Mouse (Mus musculus) heart, embryonic 16.5 days (tissue): ENCODE measurements around the gene Nrtn. TPM values are rescaled to one million over a fixed set of nuclear protein-coding genes. Genes with fewer than 3 reads are reported as not detected.

Source experiments
- ATAC-seq: fragments of 200-750 bp; cut with Nextera tagmentation; replicated peaks from 2 replicates; pipeline ENCODE4 v1.8.0; 2017; ENCODE audit warnings: moderate number of reproducible peaks; ENCODE audit not compliant: insufficient read depth, low FRiP score; ENCODE audit errors: extremely low read depth
- H3K27ac ChIP-seq: fragments of 300-500 bp; sonication (generic); 2 replicates; pipeline ENCODE4 v1.5.1; 2014; ENCODE audit warnings: mild to moderate bottlenecking, low read length, control low read depth, moderate library complexity
- H3K27me3 ChIP-seq: fragments of 300-500 bp; sonication (generic); 2 replicates; pipeline ENCODE4 v1.6.1; 2014; ENCODE audit warnings: low read length, mixed read lengths; ENCODE audit not compliant: control insufficient read depth, insufficient read depth
- H3K36me3 ChIP-seq: fragments of 300-500 bp; sonication (generic); 2 replicates; pipeline ENCODE4 v1.6.1; 2014; ENCODE audit not compliant: control insufficient read depth, insufficient read depth
- H3K4me1 ChIP-seq: fragments of 300-500 bp; sonication (generic); 2 replicates; pipeline ENCODE4 v1.6.1; 2014; ENCODE audit warnings: low read length, mixed read lengths; ENCODE audit not compliant: control insufficient read depth, insufficient read depth
- H3K4me2 ChIP-seq: fragments of 300-500 bp; sonication (generic); 2 replicates; pipeline ENCODE4 v1.6.1; 2014; ENCODE audit warnings: low read depth, mild to moderate bottlenecking, control low read depth, low read length
- H3K4me3 ChIP-seq: fragments of 300-500 bp; sonication (generic); 2 replicates; pipeline ENCODE4 v1.5.1; 2014; ENCODE audit warnings: mild to moderate bottlenecking, control low read depth, low read length
- H3K9ac ChIP-seq: fragments of 300-500 bp; sonication (generic); 2 replicates; pipeline ENCODE4 v1.6.1; 2014; ENCODE audit warnings: low read length, control low read depth
- H3K9me3 ChIP-seq: fragments of 300-500 bp; sonication (generic); replicated peaks from 2 replicates; pipeline ENCODE4 v1.6.1; 2016; ENCODE audit warnings: low read length; ENCODE audit not compliant: control insufficient read depth
- WGBS: fragments of 180-500 bp; shearing (Covaris S2); extraction: QIAGEN DNeasy Blood & Tissue Kit; methylation state at CpG from one replicate; pipeline ENCODE4 v1.1.7; 2014; 5-methylcytosine and 5-hydroxymethylcytosine counted together
- polyA plus RNA-seq: library from polyadenylated mRNA; unstranded; fragments of >200 nt; fragmentation: Nextera tagmentation; extraction: Ambion mirVana; gene quantifications from 2 replicates; pipeline ENCODE4 v1.2.1, GENCODE M21; 2015

Nrtn gene
- polyA plus RNA-seq, 1 experiment from 2014 or later: 23.9 TPM

DNA sequence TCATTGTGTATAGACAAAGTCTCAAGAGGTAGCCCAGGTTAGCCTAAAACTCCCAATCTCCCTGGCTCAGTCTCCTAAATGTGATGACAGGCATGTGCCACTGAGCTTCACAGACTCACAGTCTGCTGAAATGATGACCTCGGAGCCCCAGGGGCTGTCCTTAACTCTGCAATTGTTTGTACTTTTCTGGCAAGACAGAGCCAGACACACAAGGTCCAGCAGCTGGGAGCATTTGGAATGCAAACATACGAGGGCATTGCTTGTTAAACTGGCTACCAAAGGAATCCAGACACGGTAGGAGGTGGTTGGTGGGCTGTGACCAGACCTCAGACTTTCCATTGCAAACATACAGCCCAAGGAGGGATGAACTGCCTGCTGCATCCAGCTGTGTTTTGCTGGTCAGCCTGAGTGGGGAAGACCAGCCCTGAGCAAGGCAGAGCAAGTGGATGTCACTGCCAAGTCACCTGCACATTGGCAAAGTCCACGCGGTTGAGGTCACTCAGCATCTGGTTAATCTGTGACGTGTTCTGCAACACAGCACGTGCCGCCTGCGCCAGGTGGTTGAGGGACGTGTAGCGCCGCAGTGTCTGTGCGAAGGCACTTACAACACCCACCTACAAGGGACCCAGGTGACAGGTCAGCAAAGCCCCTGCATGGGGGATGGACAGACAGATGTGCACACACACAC lies 23.1 kb upstream of the Nrtn start:
- peaks cover 3% of the 10 kb centered on the region for H3K9me3 ChIP-seq
- WGBS: 79% methylated on average over 13 of the region's 13 CpGs
- peaks cover 13% of the 10 kb centered on the region for H3K4me1 ChIP-seq
- peaks cover 8% of the 10 kb centered on the region for H3K36me3 ChIP-seq
- no peaks in the 10 kb centered on the region for H3K27me3 ChIP-seq
- H3K9ac ChIP-seq: no peak overlapping the region
- no peak overlapping the region for H3K4me2 ChIP-seq
- H3K4me3 ChIP-seq: no peak overlapping the region
- peak overlapping the region; percentile 74; the same call in 1 of the 2 replicates for H3K27ac ChIP-seq
- no peak for ATAC-seq

DNA sequence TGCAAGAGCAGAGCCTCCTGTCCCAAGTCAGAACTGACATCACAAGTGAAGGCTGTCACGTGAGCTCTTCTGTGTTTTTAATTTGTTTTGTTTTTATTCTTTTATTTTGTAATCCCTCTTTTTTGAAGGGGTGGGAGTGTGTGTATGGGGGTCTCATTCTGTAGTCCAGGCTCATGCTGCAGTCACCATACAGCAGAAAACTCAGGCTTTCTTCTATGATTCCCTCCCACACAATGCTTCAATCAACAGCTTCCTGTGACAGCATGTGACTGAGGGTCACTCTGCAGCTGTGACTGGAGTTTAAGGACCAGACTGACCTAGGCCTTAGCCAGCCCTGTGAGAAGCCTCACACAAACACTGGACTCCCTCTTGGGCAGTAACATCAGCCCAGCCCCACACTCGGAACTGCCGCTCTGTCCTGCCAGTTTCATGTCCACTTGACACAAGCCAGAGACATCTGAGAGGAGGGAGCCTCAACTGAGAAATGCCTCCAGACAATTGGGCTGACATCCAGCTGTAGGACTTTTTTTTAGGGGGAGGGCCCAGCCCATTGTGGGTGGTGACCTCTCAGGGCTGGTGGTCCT lies 21.5 kb upstream of the Nrtn start:
- H3K36me3 ChIP-seq: peaks cover 6% of the 10 kb centered on the region
- peaks cover 13% of the 10 kb centered on the region for H3K4me1 ChIP-seq
- H3K4me3 ChIP-seq: no peak overlapping the region
- ATAC-seq: peak; percentile 80
- H3K9ac ChIP-seq: no peak overlapping the region
- no peak overlapping the region for H3K4me2 ChIP-seq
- peaks cover 3% of the 10 kb centered on the region for H3K9me3 ChIP-seq
- 38% methylated on average over 3 of the region's 3 CpGs for WGBS
- no peaks in the 10 kb centered on the region for H3K27me3 ChIP-seq
- peak overlapping the region; percentile 74 for H3K27ac ChIP-seq

DNA sequence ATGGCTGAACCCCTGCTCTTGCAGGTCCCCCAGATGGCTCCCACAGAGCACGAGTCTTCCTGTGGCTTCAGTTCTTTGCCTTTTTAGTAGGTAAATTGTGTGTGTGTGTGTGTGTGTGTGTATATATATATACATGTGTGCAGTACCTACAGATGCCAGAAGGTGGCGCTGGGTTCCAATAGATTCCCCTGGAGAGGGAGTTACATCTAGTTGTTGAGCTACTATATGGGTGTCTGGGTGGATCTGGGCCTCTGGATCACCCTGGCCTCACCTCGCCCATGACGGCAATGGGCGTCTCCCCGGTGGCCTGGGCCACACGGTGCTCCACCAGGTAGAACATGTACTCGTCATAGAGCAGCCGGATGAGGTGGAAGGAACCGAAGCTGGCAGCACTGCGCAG lies 20.2 kb upstream of the Nrtn start:
- Histone ChIP-seq H3K4me3 (no peak overlapping the region), H3K27me3 (no peaks in the 10 kb centered on the region), H3K4me2 (no peak overlapping the region), H3K27ac (no peak overlapping the region), H3K9me3 (peaks cover 3% of the 10 kb centered on the region), H3K9ac (no peak overlapping the region), H3K36me3 (peaks cover 6% of the 10 kb centered on the region), H3K4me1 (peaks cover 13% of the 10 kb centered on the region)
- ATAC-seq: no peak
- 91% methylated on average over 11 of the region's 11 CpGs for WGBS

DNA sequence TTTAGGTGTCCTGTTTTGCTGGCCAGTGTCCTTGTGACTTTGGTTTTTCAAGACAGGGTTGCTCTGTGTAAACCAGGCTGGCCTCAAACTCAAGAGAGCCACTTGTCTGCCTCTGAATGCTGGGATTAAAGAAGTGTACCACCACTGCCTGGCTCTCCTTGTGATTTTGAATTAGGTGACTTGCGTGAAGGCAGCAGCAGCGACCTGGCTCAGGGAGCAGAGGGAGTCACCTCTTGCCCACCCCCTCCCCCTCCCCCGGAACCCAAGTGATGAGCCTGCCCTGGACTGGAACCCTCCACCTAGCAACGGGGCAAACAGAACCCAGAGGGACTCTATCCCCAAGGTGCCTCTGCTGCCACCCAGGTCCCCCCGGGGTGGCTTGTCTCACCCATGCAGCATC lies 12.6 kb upstream of the Nrtn start, which contains the start of gene Prr22:
Gene Prr22 (plus strand): TSS at position 301 of the 400 bp plus-strand sequence.
- H3K27ac ChIP-seq: no peak within 1 kb of the TSS
- ATAC-seq: no peak
- H3K4me1 ChIP-seq: peaks cover 5% of the 10 kb centered on the region
- H3K4me3 ChIP-seq: no peak within 1 kb of the TSS
- no peak within 1 kb of the TSS for H3K4me2 ChIP-seq
- no peaks in the 10 kb centered on the region for H3K27me3 ChIP-seq
- no peak within 1 kb of the TSS for H3K9ac ChIP-seq
- peaks cover 30% of the 10 kb centered on the region for H3K36me3 ChIP-seq
- WGBS: 89% methylated on average over 5 of the region's 5 CpGs
- H3K9me3 ChIP-seq: no peaks in the 10 kb centered on the region

DNA sequence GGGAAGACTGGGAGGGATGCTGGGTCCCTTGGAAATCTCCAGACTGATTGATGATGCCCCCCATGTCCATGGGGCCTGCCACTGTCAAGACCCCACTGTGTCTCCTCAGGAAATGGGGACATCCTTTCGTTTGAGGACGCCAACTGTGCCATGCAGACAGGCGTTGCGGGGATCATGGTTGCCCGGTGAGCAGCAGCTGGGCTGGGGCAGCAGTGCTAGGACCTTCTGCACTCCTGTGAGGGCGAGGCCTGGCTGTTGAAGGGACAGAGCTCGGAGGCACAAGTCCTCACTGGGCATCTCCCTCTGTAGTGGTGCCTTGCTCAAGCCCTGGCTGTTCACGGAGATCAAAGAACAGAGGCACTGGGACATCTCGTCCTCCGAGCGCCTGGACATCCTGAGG lies 11.6 kb upstream of the Nrtn start:
- no peak for ATAC-seq

DNA sequence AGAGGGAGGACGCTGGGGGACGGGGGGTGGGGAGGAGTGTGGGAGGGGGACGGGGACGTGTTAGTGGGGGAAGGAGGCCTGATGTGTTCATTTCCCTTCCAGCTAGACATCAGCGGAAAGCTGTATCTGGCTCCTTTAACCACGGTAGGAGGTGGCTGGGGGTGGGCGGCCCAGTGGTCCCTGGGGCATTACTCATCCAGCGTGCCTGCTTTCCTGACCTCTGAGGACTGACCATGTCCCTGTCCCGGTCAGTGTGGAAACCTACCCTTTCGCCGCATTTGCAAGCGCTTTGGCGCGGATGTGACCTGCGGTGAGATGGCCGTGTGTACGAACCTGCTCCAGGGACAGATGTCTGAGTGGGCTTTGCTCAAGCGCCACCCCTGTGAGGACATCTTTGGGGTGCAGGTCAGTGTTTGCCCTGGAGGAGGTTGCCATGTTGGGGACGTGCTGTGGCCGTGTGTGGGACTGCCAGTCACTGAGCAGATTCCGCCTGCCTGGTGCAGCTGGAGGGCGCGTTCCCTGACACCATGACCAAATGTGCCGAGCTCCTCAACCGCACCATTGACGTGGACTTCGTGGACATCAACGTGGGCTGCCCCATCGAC lies 10.3 kb upstream of the Nrtn start:
- no peak for ATAC-seq
- no peak overlapping the region for H3K4me3 ChIP-seq
- no peaks in the 10 kb centered on the region for H3K9me3 ChIP-seq
- no peaks in the 10 kb centered on the region for H3K27me3 ChIP-seq
- H3K27ac ChIP-seq: no peak overlapping the region
- no peak overlapping the region for H3K4me2 ChIP-seq
- H3K36me3 ChIP-seq: peaks cover 30% of the 10 kb centered on the region
- peaks cover 12% of the 10 kb centered on the region for H3K4me1 ChIP-seq
- H3K9ac ChIP-seq: no peak overlapping the region
- WGBS: 92% methylated on average over 29 of the region's 29 CpGs

More for the DNA sequence above, 11.6 kb upstream of the Nrtn start:
- Histone ChIP-seq H3K4me1 (peaks cover 5% of the 10 kb centered on the region), H3K9ac (no peak overlapping the region), H3K27me3 (no peaks in the 10 kb centered on the region), H3K27ac (no peak overlapping the region), H3K4me3 (no peak overlapping the region), H3K4me2 (no peak overlapping the region), H3K9me3 (no peaks in the 10 kb centered on the region), H3K36me3 (peaks cover 30% of the 10 kb centered on the region)
- WGBS: 95% methylated on average over 11 of the region's 11 CpGs

DNA sequence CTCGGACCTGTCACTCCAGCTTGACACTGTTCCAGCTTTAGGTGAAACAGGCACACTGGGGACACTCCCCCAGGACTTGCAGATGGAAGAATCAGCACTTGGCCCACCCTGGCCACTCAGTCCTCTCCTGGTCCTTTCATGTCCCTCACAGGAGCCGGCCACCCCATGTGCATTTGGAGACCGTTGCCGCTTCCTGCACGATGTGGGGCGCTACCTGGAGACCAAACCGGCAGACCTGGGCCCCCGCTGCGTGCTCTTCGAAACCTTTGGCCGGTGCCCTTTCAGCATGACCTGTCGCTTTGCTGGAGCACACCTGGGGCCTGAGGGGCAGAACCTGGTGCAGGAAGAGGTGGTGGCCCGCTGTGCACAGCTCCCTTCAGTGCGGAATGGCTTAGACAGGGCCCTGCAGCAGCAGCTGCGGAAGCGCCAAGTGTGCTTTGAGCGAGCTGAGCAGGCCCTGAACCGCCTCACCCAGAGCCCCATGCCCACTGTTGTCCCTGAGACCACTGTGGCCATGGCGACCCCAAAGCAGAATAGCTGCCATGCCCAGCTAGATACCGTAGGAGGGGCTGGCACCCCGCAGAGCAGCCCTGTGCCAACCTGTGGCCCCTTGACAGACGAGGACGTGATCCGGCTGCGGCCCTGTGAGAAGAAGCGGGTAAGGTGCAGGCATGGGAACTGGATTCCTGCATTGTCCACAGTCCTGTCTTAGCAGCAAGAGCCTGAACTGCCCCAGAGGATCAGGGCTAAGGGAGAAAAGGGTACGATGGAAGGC lies 9.5 kb upstream of the Nrtn start:
- Histone ChIP-seq H3K36me3 (peaks cover 30% of the 10 kb centered on the region), H3K9me3 (no peaks in the 10 kb centered on the region), H3K27ac (no peak overlapping the region), H3K4me3 (no peak overlapping the region), H3K4me2 (no peak overlapping the region), H3K9ac (no peak overlapping the region), H3K27me3 (no peaks in the 10 kb centered on the region), H3K4me1 (peaks cover 18% of the 10 kb centered on the region)
- ATAC-seq: no peak
- WGBS: 95% methylated on average over 27 of the region's 27 CpGs

DNA sequence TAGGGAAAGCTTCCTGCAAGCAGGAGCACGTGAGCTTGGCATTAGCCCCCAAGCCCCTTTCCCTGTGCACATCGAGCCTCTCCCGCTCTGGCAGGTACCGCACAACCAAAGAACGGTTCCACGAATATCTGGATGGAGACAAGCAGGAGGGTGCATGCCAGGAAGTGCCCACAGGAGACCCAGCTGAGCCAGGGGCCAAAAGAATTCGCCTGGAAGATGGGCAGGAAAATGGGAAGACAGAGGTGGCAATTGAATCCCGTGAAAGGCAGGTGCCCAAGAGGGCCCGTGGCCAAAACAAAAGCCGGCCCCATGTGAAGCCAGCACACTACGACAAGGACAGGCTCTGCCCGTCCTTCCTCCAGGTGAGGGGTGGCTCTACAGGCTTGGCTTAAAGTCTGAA lies 8.1 kb upstream of the Nrtn start:
- Histone ChIP-seq H3K9ac (peak overlapping the region; percentile 95), H3K4me2 (peak overlapping the region; percentile 80), H3K9me3 (no peaks in the 10 kb centered on the region), H3K4me3 (peak overlapping the region; percentile 91), H3K36me3 (peaks cover 27% of the 10 kb centered on the region), H3K27me3 (no peaks in the 10 kb centered on the region), H3K27ac (peak overlapping the region; percentile 99), H3K4me1 (peaks cover 24% of the 10 kb centered on the region)
- WGBS: 47% methylated on average over 12 of the region's 12 CpGs
- ATAC-seq: no peak
